Mouse (Mus musculus): ENCODE results near the gene Rasgrf2.

The Rasgrf2 gene

DNA sequence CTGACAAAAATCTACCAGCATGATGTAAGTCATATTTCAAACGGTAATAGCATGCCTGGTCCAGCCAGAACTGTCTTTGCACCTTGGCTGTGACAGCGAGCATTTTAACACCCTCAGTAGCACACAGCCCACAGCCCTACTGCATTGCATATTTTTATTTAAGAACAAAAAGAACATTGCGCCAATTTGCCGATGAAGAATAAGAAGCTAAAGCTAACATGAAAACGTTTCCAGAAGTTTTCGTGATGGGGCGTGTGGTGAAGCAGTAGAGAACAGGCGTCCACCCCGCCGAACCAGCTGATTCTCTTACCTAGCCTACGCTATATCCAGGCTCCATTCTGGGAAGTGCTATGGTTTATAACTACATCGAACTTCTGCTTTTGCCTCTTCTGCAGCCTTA, 77.7 kb downstream of the Rasgrf2 start:
- in situ Hi-C loops (cut with MboI; ENCODE audit: low pct_unique_long_range_greater_than_20kb in 1 of 2, low sequenced_read_pairs in 2 of 2, unreplicated experiment in 1 of 2) = no loop called here

DNA sequence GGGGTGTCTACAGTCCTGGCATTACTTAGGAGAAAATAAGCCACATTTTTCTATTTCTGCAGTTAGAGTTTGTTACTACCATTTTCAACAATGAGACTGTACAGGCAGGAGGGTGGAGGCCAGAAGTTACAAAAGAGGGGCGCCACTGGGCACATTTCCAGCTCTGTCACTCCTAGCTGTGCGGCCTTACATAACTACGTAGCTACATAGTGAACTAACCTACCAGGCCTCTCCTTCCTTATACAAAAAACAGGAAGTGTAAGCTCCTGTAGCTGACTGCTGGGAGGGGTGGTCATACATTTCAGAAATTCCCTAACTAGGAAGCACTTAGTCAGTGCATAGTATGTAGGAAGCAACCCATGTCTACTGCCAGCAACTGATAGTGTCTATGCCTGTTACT, 78.5 kb downstream of the Rasgrf2 start:
- in situ Hi-C loops (cut with MboI; ENCODE audit: low pct_unique_long_range_greater_than_20kb in 1 of 2, low sequenced_read_pairs in 2 of 2, unreplicated experiment in 1 of 2) = no loop called here

GRCm38 (mm10) chr13:92051216-92051615, 80.2 kb downstream of the Rasgrf2 start:
- in situ Hi-C loops (cut with MboI; ENCODE audit: low pct_unique_long_range_greater_than_20kb in 1 of 2, low sequenced_read_pairs in 2 of 2, unreplicated experiment in 1 of 2) = no loop called here

- in situ Hi-C loops (cut with MboI; ENCODE audit: low pct_unique_long_range_greater_than_20kb in 1 of 2, low sequenced_read_pairs in 2 of 2, unreplicated experiment in 1 of 2) = no loop called here
Observed at GRCm38 (mm10) chr13:92041584-92042563, 89.6 kb downstream of the Rasgrf2 start.

DNA sequence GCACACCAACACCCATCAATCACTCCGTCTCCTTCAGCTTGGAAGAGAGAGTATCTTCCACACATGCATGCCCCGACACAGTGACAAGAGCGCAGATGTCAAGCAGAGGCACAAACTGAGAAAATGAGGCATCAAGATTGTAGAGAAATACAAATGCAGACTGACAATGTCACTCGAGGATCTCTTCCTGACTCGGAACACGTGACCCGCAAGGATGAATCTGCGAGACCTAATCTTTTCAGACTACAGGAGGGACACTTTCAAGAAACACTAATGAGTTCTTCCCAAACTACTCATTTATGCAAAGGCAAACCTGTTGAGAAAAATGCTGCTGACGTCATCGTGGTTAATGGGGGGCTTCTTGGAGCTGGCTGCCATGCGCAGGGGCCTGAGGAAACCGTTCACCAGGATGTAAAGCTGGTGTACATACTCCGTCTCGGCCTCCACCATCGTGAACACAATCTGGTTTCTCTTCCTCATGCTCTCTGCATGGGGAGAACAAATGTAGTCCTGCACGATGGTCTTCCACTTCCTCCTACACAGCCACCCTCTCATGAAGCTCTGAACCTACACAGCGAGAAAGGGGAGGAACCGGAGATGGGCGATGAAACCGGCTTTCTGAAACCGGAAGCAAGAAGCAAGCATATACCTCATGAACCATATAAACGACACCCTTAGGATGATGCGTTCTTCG, 100.9 kb downstream of the Rasgrf2 start:
- in situ Hi-C loops (cut with MboI; ENCODE audit: low pct_unique_long_range_greater_than_20kb in 1 of 2, low sequenced_read_pairs in 2 of 2, unreplicated experiment in 1 of 2) = no loop called here

GRCm38 (mm10) chr13:92029666-92030065, 101.8 kb downstream of the Rasgrf2 start:
- in situ Hi-C loops (cut with MboI; ENCODE audit: low pct_unique_long_range_greater_than_20kb in 1 of 2, low sequenced_read_pairs in 2 of 2, unreplicated experiment in 1 of 2) = no loop called here

DNA sequence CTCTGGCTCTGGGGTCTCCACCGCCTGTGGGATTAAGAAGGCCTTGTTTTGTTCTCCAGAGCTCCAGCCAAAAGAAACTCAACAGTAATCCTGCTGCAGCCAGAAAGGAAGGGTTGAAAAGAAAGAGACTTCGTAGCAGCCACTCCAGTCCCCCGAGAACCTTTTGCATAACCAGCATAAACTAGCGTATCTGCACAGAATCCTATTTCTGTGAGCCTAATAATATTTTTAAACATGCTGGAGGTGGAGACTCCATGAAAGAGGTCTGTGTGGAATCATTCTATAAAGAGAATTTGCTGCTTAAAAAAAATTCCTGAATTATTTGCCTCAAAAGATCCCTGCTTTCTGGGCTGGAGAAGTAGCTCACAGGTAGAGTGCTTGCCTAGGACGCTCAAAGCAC, 103.5 kb downstream of the Rasgrf2 start:
- in situ Hi-C loops (cut with MboI; ENCODE audit: low pct_unique_long_range_greater_than_20kb in 1 of 2, low sequenced_read_pairs in 2 of 2, unreplicated experiment in 1 of 2) = no loop called here

DNA sequence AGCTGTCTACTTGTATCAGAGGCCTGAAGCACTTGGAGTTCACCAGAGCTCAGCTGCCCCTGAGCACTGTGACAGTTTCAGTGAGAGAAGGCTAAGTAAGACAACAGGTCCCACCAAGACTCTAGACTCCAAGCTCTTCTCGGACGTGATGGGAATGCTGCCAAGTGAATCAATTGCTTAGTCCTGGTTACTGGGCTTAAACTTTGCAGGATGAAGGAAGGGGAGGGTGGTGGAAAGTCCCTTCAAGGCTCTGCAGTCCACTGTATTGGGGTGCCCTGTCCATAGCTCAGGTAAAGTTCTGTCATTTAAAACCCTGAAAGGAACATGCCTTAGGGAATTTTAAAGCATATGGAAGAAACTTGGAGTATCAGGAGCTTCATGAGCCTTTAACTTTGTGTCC, 104.8 kb downstream of the Rasgrf2 start:
- in situ Hi-C loops (cut with MboI; ENCODE audit: low pct_unique_long_range_greater_than_20kb in 1 of 2, low sequenced_read_pairs in 2 of 2, unreplicated experiment in 1 of 2) = no loop called here

DNA sequence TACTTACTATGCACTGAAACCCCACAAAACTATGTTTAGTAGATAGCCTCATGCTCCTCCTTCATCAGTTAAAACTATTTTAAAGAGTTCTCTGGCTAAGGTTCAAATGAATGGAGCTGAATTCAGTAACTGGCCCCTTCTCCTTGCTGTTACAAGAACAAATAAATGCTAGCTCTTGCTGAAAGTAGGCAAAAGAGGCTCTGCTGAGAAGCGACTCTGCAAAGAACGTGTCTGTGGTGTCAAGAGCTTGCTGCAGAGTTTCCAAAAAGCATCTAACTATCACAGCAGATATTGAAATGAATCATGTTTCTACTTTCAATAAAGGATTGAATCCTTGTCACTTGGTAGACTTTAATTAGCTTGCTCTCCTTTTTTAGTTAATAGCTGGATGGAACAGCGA, 106.3 kb downstream of the Rasgrf2 start:
- in situ Hi-C loops (cut with MboI; ENCODE audit: low pct_unique_long_range_greater_than_20kb in 1 of 2, low sequenced_read_pairs in 2 of 2, unreplicated experiment in 1 of 2) = no loop called here

DNA sequence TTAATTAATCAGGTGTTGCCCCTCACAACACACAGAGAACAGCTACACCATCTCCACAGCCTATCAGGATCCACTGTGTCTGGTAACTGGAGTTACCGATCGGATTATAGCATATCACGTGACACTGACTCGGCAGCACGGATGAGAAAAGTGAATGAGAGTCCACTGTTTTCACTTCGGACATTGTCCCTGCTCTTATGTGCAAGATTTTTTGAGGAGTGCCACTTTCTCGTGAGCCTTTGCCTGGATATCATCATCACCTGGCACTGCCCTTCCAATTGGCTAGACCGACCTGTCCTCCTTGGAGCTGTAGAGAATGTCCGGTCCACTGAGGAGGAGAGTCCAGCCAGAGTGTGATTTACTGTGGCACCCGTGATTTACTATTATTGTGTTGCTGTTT, 109.3 kb downstream of the Rasgrf2 start:
- in situ Hi-C loops (cut with MboI; ENCODE audit: low pct_unique_long_range_greater_than_20kb in 1 of 2, low sequenced_read_pairs in 2 of 2, unreplicated experiment in 1 of 2) = no loop called here

GRCm38 (mm10) chr13:91996929-91997328, 134.5 kb downstream of the Rasgrf2 start:
- in situ Hi-C loops (cut with MboI; ENCODE audit: low pct_unique_long_range_greater_than_20kb in 1 of 2, low sequenced_read_pairs in 2 of 2, unreplicated experiment in 1 of 2) = no loop called here

DNA sequence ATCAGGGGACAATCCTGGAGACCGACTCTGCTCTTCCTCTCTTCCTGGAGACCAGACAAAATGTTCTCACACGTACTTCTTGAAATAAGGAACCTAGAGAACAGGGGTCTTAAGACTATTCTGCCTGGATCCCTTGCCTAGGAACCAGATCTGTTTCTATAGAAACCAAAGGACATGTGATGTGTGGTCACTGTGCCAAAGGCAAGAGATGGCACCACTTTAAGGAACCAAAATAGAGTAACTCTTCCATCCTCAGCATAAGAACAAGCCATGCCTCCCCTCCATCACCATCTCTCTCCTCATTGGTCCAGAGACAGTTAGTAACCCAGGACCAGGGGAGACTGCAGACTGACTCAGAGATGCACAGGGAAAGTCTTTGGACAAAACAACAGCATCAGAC, 140.0 kb downstream of the Rasgrf2 start:
- in situ Hi-C loops (cut with MboI; ENCODE audit: low pct_unique_long_range_greater_than_20kb in 1 of 2, low sequenced_read_pairs in 2 of 2, unreplicated experiment in 1 of 2) = no loop called here

GRCm38 (mm10) chr13:91990709-91991284, 140.7 kb downstream of the Rasgrf2 start:
- in situ Hi-C loops (cut with MboI; ENCODE audit: low pct_unique_long_range_greater_than_20kb in 1 of 2, low sequenced_read_pairs in 2 of 2, unreplicated experiment in 1 of 2) = no loop called here

DNA sequence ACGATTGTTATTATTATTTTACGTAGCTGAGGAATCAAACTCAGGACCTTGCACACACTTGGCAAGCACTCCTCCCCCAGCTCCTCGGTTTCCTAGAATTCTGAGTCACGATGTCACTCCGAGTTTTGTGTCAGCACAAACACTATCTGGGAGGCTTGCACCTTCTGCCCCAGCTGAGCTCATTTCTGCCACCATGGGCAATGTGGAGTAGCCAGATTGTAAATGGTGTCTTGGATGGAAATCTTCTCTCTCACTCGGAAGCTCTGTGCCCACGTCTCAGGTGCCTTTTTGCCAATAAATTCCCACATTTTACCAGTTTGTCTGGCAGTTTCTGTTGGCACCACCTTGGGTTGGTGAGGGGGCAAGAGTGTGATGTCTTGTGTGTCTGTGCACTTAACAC, 143.1 kb downstream of the Rasgrf2 start:
- in situ Hi-C loops (cut with MboI; ENCODE audit: low pct_unique_long_range_greater_than_20kb in 1 of 2, low sequenced_read_pairs in 2 of 2, unreplicated experiment in 1 of 2) = no loop called here

DNA sequence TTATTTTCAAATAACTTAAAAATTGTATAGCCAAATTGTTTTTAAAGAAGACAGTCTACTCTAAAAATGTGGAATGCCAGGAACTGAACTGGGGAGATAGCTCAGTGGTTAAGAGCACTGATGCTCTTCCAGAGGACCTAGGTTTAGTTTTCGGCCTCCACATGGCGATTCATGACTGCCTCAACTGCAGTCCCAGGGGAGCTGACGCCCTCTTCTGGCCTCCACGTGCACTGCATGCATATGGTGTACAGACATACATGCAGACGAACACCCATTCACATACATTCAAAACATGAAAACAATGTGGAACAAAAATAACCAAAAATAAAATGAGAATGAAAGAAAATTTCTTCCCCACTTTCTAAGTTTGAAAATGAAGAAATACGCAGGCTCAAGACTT, 144.5 kb downstream of the Rasgrf2 start:
- in situ Hi-C loops (cut with MboI; ENCODE audit: low pct_unique_long_range_greater_than_20kb in 1 of 2, low sequenced_read_pairs in 2 of 2, unreplicated experiment in 1 of 2) = no loop called here

DNA sequence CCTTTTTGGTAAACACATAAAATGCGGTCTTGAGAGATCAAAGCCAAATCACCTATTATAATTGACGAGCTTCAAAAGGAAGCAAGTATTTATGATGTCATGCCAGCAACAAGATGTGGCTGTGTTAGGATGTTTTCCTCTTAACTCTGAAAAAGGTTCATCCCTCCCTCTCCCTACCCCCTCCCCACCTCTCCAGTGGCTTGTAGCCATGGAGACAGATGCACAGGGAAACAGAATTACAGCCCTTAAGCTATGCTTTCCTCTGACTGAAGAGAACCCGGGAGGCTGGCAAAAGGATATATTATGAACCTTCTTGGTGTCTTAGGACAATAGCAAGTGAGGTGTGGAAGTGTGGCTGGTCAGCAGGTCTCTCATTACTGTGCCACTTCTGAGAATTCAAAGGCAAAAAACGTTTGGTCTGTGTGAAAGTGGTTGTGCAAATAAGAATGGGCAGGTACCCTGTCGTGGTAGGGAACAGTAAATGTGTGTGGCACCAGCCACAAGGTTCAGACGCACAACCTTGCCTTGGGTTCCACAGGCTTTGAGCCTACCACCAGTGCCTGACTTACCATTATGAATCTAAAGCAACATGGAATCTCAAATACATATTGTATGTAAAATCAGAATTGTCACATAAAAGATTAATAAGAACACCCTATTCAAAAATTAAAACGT, 145.4 kb downstream of the Rasgrf2 start:
- in situ Hi-C loops (cut with MboI; ENCODE audit: low pct_unique_long_range_greater_than_20kb in 1 of 2, low sequenced_read_pairs in 2 of 2, unreplicated experiment in 1 of 2) = no loop called here

GRCm38 (mm10) chr13:91985019-91985418, 146.4 kb downstream of the Rasgrf2 start:
- in situ Hi-C loops (cut with MboI; ENCODE audit: low pct_unique_long_range_greater_than_20kb in 1 of 2, low sequenced_read_pairs in 2 of 2, unreplicated experiment in 1 of 2) = no loop called here

GRCm38 (mm10) chr13:91982080-91982479, 149.4 kb downstream of the Rasgrf2 start:
- in situ Hi-C loops (cut with MboI; ENCODE audit: low pct_unique_long_range_greater_than_20kb in 1 of 2, low sequenced_read_pairs in 2 of 2, unreplicated experiment in 1 of 2) = no loop called here

- in situ Hi-C loops (cut with MboI; ENCODE audit: low pct_unique_long_range_greater_than_20kb in 1 of 2, low sequenced_read_pairs in 2 of 2, unreplicated experiment in 1 of 2) = no loop called here
Observed at GRCm38 (mm10) chr13:91981414-91981813, 150.0 kb downstream of the Rasgrf2 start.
